Mouse (Mus musculus) forebrain, embryonic 14.5 days (tissue): ENCODE measurements at regions not wholly inside any gene's neighbourhood (a gene's known extent, or its start where the extent isn't known, plus 50 kb on each side); places are given as distances from the start of the nearest gene placed in this dataset.

Experiments used
- ATAC-seq: fragments of 200-750 bp; cut with Nextera tagmentation; 2 replicates; pipeline ENCODE4 v1.8.0; 2017; ENCODE audit warnings: mild to moderate bottlenecking, moderate library complexity
- DNase-seq: peaks from one replicate; pipeline ENCODE4 v3.0.0-alpha.2; 2015; ENCODE audit warnings: low spot score
- H3K27ac ChIP-seq: fragments of 300-500 bp; sonication (generic); 2 replicates; pipeline ENCODE4 v1.5.1; 2014; ENCODE audit warnings: low read depth, mild to moderate bottlenecking, control low read depth, low read length, moderate library complexity
- H3K27me3 ChIP-seq: fragments of 300-500 bp; sonication (generic); replicated peaks from 2 replicates; pipeline ENCODE4 v1.6.1; 2014; ENCODE audit warnings: low read length, control low read depth, mixed read lengths; ENCODE audit not compliant: control insufficient read depth, insufficient read depth
- H3K36me3 ChIP-seq: fragments of 300-500 bp; sonication (generic); 2 replicates; pipeline ENCODE4 v1.6.1; 2014; ENCODE audit warnings: low read length, control low read depth; ENCODE audit not compliant: control insufficient read depth, insufficient read depth
- H3K4me1 ChIP-seq: fragments of 300-500 bp; sonication (generic); 2 replicates; pipeline ENCODE4 v1.6.1; 2014; ENCODE audit warnings: antibody characterized with exemption, low read length, control low read depth; ENCODE audit not compliant: control insufficient read depth, insufficient read depth
- H3K4me2 ChIP-seq: fragments of 300-500 bp; sonication (generic); 2 replicates; pipeline ENCODE4 v1.6.1; 2014; ENCODE audit warnings: mild to moderate bottlenecking, control low read depth, low read length
- H3K4me3 ChIP-seq: fragments of 300-500 bp; sonication (generic); 2 replicates; pipeline ENCODE4 v1.5.1; 2014; ENCODE audit warnings: low read depth, low read length, control low read depth
- H3K9ac ChIP-seq: fragments of 300-500 bp; sonication (generic); 2 replicates; pipeline ENCODE4 v1.6.1; 2014; ENCODE audit warnings: mild to moderate bottlenecking, low read length, control low read depth, moderate library complexity
- H3K9me3 ChIP-seq: fragments of 300-500 bp; sonication (generic); replicated peaks from 2 replicates; pipeline ENCODE4 v1.6.1; 2016; ENCODE audit warnings: low read length, control low read depth, mixed read lengths; ENCODE audit not compliant: control insufficient read depth
- WGBS: fragments of 180-500 bp; shearing (Covaris S2); extraction: QIAGEN DNeasy Blood & Tissue Kit; methylation state at CpG from one replicate; pipeline ENCODE4 v1.1.7; 2014; 5-methylcytosine and 5-hydroxymethylcytosine counted together

- no peak overlapping the region for H3K4me2 ChIP-seq
- no peaks in the 10 kb centered on the region for H3K36me3 ChIP-seq
- ATAC-seq (no peak), DNase-seq (no peak)
- 92% methylated on average over 3 of the region's 3 CpGs for WGBS
- no peaks in the 10 kb centered on the region for H3K9me3 ChIP-seq
- H3K4me3 ChIP-seq = no peak overlapping the region
- H3K9ac ChIP-seq = no peak overlapping the region
- no peaks in the 10 kb centered on the region for H3K4me1 ChIP-seq
- H3K27ac ChIP-seq = no peak overlapping the region
- H3K27me3 ChIP-seq = no peaks in the 10 kb centered on the region
Measured at GRCm38 (mm10) chr7:114345860-114346259, 69.2 kb upstream of the Pde3b start.

- H3K9ac ChIP-seq = no peak overlapping the region
- no peak overlapping the region for H3K27ac ChIP-seq
- H3K9me3 ChIP-seq = no peaks in the 10 kb centered on the region
- no peak overlapping the region for H3K4me2 ChIP-seq
- H3K4me1 ChIP-seq = no peaks in the 10 kb centered on the region
- no peak for ATAC-seq
- no peak overlapping the region for H3K4me3 ChIP-seq
- no peaks in the 10 kb centered on the region for H3K36me3 ChIP-seq
- H3K27me3 ChIP-seq = no peaks in the 10 kb centered on the region
- 89% methylated on average over 4 of the region's 4 CpGs for WGBS
- DNase-seq = no peak
Measured at GRCm38 (mm10) chr7:114347006-114347405, 68.1 kb upstream of the Pde3b start.

GRCm38 (mm10) chr7:114350968-114351367, 64.1 kb upstream of the Pde3b start:
- no peaks in the 10 kb centered on the region for H3K27me3 ChIP-seq
- no peak for DNase-seq
- H3K9ac ChIP-seq = no peak overlapping the region
- no peaks in the 10 kb centered on the region for H3K36me3 ChIP-seq
- no peaks in the 10 kb centered on the region for H3K4me1 ChIP-seq
- H3K9me3 ChIP-seq = no peaks in the 10 kb centered on the region
- no peak for ATAC-seq
- H3K4me3 ChIP-seq = no peak overlapping the region
- H3K4me2 ChIP-seq = no peak overlapping the region
- H3K27ac ChIP-seq = no peak overlapping the region
- 87% methylated on average over 7 of the region's 7 CpGs for WGBS

GRCm38 (mm10) chr7:114356381-114356780, 58.7 kb upstream of the Pde3b start:
- DNase-seq (no peak), ATAC-seq (no peak)
- 86% methylated on average over 2 of the region's 2 CpGs for WGBS
- Histone ChIP-seq H3K9me3 (no peaks in the 10 kb centered on the region), H3K4me2 (no peak overlapping the region), H3K36me3 (no peaks in the 10 kb centered on the region), H3K4me3 (no peak overlapping the region), H3K27me3 (no peaks in the 10 kb centered on the region), H3K4me1 (no peaks in the 10 kb centered on the region), H3K9ac (no peak overlapping the region), H3K27ac (no peak overlapping the region)

- no peak overlapping the region for H3K4me3 ChIP-seq
- H3K9me3 ChIP-seq = no peaks in the 10 kb centered on the region
- WGBS = 94% methylated on average over 1 of the region's 1 CpGs
- no peaks in the 10 kb centered on the region for H3K36me3 ChIP-seq
- no peaks in the 10 kb centered on the region for H3K27me3 ChIP-seq
- no peaks in the 10 kb centered on the region for H3K4me1 ChIP-seq
- H3K4me2 ChIP-seq = no peak overlapping the region
- DNase-seq (no peak), ATAC-seq (no peak)
- H3K9ac ChIP-seq = no peak overlapping the region
- no peak overlapping the region for H3K27ac ChIP-seq
Measured at GRCm38 (mm10) chr7:114362166-114362565, 52.9 kb upstream of the Pde3b start.

GRCm38 (mm10) chr7:114364041-114364440, 51.0 kb upstream of the Pde3b start:
- no peak overlapping the region for H3K27ac ChIP-seq
- no peaks in the 10 kb centered on the region for H3K27me3 ChIP-seq
- no peaks in the 10 kb centered on the region for H3K9me3 ChIP-seq
- no peak overlapping the region for H3K9ac ChIP-seq
- peak; percentile 6 for DNase-seq
- H3K4me3 ChIP-seq = no peak overlapping the region
- no peak overlapping the region for H3K4me2 ChIP-seq
- ATAC-seq = no peak
- WGBS = 8% methylated on average over 1 of the region's 1 CpGs
- H3K4me1 ChIP-seq = no peaks in the 10 kb centered on the region
- H3K36me3 ChIP-seq = no peaks in the 10 kb centered on the region
